Mouse (Mus musculus) kidney, adult 18-20 months (tissue): ENCODE data around the gene Plekha6.

ENCODE experiments used
- DNase-seq: peaks from one replicate; pipeline ENCODE4 v3.0.0; 2021

The Plekha6 gene

DNA sequence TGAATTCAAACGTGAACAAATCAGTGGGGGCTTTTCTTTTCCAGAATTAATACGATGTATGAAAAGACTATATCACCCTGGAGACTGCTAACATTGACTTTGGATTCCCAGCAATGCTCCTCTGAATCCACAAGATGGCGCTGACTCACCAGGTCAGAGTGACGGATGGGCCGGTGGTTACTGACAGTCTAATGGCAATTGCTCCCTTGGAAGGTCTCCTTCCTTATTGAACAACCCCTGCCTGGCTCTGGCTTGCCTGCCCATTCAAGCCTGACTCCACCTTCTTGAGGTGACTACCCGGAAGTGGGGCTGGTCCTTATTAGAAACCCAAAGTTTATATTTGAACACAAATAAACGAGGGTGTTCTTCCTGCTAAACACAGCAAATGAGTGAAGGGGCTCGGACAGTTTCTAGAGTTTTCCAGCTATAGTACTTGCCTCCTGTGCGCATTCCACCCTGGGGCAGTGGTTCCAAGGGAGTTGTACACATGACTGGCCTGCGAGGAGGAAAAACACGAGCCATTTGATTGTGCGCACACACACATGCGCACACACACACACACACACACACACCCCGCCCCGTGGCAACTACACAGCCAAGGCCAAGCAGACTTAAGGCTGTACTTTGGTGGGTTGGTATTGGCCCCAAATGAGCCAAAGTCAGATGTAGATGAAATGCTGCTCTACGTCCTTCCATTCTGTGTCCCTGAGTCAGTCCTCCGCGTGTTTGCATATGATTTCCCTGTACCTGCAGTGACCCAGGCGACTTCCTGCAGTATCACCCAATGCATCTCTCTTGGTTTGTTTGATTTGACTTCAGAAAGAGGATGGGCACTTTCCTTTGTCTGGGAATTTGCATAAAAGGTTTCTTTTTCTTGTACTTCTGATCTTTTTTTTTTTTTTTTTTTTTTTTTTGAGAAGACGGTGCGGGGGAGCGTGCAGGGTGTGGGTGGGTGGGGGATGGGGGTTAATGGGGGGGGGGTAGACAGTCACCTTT is 17.7 kb upstream of the Plekha6 start:
- DNase-seq, result peak; percentile 53

DNA sequence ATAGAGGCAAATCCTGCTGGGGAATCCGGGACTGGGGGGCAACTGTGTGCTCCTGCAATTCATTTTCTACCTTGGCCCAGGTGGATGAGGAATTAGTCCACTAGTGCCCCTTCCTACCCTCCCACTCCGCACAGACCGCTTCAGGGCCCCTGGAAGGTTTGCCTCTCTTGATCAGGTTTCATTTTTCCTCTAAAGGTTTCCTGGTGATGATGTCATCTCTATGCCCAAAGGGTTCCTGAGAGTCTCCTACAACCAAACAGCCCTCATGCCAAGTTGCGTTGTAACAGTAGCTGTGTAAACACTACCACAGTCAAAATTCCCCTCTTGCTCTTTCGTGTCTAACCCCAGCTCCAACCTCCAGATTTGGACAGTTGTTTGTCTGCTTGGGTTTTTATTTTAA is 16.7 kb upstream of the Plekha6 start:
- DNase-seq, result no peak

DNA sequence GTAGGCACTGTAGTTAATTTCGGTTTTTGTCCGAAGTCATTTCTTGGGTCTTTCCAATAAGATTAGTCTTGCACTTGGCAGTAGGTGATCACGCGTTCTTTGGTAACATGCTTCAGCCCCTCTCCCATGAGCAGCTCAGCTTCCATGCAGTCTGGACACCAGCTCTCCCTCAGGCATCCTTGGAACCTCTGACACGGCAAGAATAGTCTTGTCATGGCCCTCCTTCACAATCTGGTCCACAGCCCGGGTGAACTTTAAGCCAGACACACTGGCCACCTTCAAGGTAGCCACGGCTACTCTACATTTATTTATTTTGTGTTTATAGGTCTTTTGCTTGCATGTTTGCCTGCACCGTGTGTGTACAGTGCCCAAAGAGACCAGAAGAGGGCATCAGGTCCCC is 15.9 kb upstream of the Plekha6 start:
- no peak for DNase-seq

DNA sequence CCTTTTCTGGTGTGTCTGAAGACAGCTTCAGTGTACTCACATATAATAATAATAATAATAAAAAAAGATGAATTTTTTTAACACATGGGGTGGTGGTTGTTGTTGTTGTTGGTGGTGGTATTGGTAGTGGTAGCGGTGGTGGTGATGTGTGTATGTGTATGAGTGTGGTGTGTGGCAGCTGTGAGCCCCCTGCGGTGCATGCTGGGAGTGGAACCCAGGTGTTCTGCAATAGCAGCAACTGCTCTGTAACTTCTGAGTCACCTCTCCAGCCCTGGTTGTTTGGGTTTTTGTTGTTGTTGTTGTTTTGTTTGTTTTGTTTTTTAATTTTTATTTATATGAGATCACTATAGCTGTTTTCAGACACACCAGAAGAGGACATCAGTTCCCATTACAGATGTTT is 13.5 kb upstream of the Plekha6 start:
- no peak for DNase-seq

DNA sequence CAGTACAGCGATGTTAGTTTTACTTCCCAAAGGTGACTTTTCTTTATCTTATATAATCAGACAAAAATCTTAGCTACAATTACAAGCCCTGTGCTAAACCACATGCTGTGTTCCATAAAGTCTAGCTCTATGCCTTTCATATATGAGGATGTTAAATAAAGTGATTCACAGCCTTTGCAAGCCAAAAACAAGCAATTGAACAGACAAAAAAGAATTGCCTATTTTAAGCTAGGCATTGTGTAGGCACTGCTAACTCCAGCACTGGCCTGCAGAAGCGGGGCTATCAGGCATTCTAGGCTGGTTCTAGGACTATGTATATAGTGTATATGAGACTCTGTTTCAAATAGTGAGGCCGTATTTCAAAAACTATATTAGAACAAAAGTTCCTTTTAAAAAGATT is 11.8 kb upstream of the Plekha6 start:
- DNase-seq, result no peak

DNA sequence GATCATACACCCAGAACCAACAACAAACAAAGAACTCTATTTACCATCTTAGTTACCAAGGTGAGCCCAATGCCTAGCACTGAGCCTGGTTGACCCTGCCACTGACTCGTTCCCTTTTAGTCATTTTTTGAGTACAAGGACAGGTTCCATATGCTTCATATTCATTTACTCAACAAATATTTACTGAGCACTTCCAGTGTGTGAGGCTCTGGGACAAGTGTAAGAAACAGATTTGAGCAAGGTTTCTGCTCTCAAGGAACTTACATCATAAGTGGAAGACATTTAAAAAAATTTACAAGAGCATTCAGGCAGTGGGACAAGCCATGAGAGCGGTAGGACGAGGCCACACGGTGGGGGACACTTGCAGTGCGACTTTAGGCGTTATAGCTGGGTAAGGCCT is 8.7 kb upstream of the Plekha6 start:
- no peak for DNase-seq

DNA sequence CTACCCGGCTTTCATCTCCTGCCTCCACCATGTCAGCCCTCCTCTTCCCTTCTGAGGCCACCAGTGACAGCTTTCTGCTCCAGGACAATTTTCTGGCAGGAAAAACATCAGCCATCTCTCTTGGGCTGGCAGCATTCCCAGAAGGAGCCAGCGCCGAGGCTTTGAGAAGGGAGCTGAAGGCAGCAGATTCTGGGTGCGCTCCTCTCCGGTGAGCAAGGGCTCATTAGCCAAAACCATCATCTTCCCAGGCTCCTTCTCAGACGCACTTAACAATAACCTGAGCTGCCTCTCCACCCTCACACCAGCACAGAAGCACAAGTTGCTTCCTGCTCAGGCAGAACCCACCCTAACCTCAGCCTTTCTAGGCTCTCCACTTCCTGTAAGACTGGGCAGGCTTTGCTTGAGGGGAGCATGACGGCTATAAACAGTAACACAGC is 4.9 kb upstream of the Plekha6 start:
- peak; percentile 55 for DNase-seq

DNA sequence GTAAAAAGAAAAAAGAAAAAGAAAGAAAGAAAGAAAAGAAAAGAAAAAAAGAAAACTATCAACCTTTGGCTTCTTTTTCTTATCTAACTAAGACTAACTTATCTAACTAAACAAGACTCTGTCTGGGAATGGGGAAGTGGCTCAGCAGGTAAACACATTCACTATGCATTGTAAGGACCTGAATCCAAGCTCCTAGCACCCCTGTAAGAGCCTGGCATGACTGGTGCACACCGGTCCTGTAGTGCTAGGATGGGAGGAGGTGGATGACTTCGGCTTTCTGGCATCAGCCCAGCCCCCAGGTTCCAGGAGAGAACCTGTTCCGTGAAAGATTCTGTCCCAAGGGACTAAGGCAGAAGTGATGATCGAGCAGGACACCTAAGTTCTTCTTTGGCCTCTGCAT is 2.5 kb upstream of the Plekha6 start:
- DNase-seq, result peak; percentile 41

DNA sequence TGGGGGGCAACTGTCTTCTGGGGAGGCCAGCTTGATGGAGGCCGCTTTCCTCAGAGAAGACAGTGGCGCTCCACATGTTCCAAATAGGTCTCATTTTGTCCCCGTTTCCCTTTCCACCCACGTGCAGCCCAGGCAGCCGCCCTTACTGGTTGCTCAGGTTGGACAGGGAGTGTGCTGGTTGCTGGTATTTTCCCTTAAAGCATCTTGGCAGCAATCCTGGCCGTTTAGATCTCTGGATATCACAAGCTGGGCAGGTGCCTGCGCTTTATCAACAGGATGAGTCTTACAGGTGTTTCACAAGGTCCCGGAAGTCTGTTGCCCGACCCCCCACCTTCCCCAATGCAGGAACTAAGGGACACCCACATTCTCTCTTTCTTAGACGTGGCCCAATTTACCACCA is 2.0 kb upstream of the Plekha6 start:
- peak; percentile 35 for DNase-seq

DNA sequence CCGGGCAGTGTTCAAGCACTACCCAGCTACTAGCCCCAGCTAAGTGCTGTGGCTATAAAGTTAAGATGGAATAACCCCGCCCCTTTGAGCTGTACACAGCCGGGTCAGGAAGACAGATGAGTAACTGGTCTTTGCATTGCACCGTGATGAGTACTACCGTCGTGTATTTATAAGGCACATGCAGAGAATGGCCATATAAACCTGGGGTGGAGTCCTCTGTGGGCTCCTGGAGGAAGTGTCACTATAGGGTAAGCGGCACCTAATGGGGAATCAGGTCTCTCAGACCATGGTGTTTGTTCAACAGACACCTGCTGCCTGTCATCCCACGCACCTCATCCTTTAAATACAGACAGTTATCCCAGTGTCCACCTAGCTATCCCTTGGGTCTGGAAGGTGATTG is 1.0 kb upstream of the Plekha6 start:
- DNase-seq, result no peak

DNA sequence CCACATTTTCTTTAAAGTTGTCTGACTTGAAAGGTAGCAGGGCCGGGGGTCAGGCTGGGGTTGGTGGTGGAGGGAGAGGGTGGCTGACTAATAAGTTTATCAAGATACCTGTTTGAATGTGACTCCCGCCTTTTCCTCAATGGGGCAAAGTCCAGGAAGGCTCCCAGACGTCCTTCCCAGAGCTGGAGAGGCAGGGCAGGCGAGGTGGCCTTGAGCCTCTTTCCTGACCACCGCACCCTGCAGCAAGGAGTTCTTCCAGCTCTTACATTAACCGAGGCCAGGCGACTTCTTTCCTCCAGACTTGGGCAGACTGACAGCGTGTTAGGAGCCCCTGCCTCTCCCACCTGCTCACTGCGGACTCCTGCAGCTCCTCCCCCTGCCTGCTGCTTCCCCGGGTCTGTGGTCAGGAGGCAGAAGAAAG is 591 bp downstream of the Plekha6 start:
- peak; percentile 69 for DNase-seq

DNA sequence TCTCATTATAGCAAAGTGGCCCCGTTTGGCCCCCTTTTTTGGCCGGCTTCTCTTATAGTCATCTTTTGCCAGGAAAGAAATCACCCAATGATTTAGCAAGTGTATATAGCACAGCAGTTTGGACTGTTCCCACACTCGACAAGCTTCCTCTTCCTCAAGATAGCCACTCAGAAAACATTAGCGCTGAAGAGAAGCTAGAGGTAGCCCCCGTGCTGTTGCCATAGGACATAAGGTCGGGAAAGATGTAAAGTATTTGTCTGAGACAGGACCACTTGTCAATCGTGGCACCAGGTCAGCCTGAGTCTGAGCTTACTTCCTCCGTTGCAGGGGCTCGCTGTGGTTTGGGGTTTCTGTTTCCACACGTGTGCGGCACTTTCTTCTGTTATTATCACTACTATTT is 1.1 kb downstream of the Plekha6 start:
- no peak for DNase-seq

DNA sequence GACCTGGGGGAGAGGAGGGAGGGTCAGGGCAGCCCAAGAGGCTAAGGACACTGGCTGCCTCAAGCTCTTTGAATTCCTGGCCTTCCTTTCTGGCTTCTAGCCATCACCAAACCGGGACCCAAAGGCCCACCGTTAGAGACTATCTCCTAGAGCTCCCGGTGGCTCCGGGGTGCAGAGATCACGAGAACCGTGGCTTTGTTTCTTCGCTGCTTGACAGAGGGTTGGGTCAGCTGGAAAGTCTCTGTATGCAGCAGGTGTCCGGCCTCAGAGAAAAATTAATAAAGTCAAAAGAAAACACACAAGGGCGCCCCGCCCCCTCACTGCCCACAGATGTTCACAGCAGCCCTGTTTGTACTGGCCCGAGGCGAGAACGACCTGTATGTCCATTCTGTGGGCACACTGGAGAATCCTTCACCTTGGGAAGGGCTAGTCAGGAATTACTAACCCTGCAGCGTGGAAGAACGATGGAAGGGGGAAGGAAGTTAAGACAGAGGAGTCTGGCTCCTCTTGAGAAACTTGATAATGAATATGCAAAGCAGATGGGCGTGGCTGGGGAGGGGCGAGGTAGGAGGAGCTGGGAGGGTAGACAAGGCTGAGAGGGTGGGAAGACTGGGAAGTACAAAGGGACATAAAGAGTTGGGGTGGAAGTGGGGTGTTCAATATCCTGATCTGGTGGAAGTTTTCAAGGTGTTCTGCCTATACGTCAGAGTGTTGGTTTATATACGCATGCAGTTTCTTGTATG is 4.5 kb downstream of the Plekha6 start:
- DNase-seq, result no peak

DNA sequence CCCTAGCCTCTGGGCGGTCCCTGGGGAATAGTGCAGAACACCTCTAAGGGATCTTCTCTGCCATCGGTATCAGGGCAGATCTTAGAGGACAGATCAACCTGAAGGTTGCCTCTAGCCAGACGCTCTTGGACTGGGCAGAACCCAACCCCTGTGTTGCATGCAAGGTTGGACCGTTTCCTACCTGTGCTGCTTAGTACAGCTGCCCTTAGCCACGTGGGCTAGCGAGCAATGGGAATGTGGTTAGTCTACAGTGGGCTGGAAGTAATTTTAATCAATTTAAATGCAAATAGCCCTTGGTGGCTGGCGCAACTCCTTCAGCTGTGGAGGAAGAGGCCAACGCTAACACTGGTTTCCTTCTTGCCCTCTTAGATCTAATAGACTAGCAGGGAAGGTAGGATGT is 6.2 kb downstream of the Plekha6 start:
- DNase-seq, result no peak

DNA sequence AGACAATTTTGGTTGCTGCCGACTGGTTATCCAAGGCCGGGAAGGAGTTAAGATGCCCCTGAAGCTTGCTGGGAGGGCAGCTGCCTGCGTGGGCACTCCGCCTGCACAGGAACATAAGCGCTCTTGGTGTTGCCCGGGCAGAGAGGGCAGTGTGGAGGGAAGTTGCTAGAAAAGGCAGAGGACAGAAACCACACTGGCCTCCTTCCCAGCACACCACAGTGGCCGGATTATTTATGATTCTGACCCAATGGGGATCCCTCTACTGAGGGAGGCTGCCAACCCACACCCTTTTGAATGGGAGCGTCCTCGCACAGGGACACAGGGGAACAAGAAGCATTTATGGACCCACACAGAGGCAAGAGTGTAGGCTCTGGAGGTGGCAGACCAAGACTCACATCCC is 7.3 kb downstream of the Plekha6 start:
- no peak for DNase-seq

DNA sequence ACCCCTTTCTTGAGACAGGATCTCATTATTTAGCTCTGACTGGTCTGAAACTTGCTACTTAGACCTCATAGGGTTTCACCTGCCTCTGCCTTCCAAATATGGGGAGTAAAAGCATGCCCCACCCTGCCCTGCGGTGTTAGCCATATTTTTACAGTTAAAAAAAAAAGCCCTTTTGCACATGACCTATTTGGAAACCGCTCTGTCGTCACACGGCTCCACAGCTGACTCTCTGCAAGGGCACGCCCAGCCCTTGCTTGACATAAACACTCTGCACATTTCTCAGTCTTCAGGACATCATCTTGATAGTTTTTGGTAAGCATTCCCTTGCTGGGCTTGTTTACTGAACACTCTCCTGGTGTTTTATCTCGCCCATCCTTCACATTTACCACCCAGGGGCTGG is 11.1 kb downstream of the Plekha6 start:
- no peak for DNase-seq

DNA sequence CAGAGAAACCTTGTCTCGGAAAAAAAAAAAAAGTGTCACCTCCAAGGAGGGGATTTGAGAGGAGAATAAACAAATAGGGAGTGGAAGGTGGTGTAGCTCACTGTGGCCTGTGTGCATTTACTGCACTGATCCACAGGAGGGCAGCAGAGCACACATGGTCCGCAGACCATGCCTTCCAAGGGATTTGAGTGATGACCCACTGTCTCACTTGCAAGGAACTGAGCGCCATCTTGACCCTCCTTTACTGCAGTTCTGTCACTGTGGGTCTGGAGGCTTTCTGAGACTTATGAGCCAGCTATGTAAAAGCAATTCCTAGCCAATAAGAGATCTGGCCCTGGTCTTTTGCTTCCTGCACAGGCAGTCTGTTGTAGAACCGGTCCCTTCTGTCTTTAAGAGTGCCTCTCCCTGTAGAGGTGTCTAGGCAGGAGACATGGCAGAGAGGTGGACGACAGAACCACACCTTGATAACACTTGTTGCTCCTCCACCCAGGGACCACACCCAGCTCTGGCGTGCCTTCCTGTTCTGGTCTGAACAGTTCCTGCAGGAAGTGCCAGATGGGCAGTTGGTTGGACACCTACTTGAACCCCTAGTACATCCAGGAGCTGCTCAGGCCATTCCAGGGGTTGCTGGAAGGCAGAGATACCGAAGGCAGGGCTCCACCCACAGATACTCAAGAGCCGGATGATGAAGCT is 13.6 kb downstream of the Plekha6 start:
- peak; percentile 66 for DNase-seq

DNA sequence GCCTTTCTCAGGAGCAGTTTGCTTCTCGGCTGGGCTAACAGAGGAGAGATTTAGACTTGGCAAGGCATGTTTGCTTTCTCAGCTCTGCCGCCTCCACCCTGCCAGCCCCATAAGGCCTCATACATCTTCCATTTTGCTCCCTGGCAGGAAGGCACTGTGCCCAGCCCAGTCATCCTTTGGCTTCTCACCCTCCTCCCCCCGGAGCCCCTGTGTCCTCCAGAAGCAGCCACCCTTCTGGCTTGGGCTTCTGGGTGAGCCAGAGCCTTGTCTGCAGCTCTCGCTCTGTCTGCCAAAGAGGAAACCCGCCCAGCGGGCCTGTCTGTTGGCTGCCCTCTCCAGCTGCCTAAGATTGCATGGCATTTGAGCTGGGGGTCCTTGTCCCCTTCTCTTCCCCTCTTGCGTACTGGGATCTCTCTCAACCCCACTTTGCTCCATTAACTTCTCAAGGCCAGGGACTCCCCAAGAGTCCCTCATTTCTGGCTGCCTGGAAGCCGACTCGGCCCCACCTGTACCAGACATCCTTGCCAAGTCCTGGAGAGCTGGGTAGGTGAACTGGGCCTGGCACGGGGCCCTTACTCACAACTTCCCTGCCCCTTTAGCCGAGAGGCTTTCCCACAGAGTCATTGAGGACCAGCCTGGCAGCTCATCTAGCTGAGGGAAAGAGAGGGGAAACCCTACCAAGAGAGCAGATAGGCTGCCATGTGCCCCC is 14.9 kb downstream of the Plekha6 start:
- DNase-seq, result no peak

DNA sequence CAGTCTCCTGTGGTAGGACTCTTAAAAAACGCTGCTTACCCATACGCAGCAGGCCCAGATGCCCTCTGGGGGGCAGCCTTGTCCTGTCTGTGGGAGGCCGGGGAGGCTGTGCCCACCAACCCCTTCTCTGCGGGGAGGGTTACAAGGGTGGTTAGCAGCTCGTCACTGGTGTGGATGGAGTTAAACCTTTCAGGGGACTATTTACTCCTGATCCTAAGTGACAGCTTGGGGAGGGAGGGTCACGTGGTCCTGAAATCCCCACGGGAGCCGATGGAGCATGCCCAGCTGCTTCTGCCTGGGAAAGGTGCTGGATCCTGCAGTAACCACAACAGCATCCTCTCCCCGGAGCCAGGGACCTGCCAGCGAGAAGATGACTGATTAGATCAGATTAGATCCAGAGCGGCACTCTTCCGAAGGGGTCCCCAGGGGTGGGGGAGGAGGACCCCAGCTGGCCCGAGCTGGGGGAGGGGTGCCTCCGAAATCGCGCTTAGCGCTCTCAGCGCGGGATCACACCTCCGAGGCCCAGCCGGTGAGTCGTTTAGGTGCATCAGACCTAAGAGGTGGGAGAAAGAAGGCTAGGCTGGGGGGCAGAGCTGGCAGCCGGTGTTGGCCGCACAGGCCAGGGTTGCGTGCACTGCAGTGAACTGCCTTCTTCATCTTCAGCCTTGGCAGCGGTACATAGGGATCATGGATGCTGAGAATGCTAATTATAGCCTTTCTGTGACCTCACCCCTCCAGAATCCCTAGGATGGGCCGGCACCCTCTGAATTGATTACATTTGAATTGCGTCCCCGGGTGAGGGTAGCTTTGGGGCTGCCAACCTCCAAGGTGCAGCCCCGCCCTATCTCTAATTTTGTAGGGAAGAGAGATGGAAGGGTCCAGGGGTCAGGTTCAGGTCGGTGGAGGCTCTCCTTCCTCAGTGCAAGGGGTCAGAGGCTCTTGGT is 17.3 kb downstream of the Plekha6 start:
- peak; percentile 82 for DNase-seq

DNA sequence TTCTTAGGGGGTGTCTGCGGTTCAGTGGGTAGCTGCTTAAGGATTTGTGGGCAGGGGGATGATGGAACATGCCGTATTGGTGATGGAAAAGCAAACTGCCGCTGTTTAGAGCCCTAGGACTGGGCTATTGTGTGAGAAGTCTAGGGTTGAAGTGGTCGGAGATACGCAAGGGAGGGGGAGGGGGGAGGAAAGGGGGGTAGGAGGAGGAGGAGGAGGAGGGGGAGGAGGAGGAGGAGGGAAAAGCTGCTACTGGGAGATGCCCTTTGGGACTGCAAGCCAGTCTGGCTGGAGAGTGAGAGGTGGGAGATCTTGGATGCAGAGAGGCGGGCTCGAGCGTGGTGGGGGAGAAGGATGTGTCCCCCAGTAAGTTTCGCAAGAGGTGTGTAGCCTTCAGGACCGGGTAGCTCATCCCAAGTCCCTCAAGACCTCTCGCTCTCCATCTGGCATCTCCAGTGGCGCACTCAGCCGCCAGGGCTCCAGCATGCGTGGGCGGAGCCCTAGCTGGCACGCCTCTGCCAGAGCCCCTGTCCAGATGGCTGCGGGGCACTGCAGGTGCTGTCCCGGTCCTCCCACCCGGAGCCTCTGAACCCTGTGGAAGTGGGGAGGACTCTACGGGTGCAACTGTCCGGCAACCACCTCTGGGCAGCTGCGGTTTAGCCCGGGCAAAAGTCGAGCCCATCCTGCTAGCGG is 18.2 kb downstream of the Plekha6 start:
- DNase-seq, result peak; percentile 62

DNA sequence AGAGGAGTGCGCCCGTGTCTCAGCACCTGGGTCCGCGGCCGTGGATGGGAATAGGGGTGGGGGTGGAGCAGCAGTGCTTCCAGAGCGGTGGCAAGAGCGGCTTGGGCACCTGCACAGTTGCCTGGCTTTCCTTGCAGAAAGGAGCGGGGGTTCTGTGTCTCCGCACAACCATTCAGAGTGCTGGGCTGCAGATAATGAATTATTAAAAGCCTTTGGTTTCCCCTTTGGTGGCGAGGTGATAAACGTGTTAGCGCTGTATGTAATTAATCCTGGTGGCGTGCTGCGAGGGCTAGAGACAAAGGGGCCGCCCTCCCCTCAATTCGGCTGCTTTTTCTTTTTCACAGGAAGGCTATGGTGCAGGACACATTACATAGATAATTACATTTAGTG is 18.7 kb downstream of the Plekha6 start:
- DNase-seq, result no peak
